Mouse (Mus musculus): ENCODE data around the gene Armc5. TPM values are rescaled to one million over a fixed set of nuclear protein-coding genes. Genes with fewer than 3 reads are reported as not detected.
A peak's percentile ranks its signal among the peaks of the same experiment; 100 is the strongest.

The Armc5 gene
- polyA plus RNA-seq, 1 experiment: 2.1 TPM

DNA sequence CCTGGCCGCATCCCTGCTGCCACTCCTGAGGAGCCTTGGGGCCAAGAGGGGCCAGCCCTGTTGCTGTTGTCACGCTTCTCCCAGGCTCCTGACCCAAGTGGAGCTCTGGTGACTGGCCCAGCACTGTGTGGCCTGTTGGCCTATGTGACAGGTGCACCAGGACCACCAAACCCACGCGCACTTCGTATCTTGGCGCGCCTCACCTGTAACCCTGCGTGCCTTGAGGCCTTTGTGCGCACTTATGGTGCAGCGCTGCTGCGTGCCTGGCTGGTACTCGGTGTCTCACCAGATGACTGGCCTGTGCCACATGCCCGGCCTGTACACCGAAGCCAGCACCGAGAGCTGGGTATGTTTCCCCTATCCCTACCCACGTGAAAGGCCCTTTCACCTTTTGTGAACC is 5.2 kb downstream of the Armc5 start:
- Histone ChIP-seq H3K27me3 (ENCODE audit: control insufficient read depth) (peaks cover 4% of the 10 kb centered on the region), H3K4me3 (replicated peaks) (no peak overlapping the region), H3K36me3 (ENCODE audit: control insufficient read depth) (peaks cover 60% of the 10 kb centered on the region), H3K4me1 (ENCODE audit: control insufficient read depth) (peaks cover 55% of the 10 kb centered on the region), H3K9me3 (ENCODE audit: control insufficient read depth, low read length) (no peaks in the 10 kb centered on the region)
- TF ChIP-seq TAL1 (IDR thresholded peaks at IDR 0.05; ENCODE audit: low read length) (no peak), GATA1 (IDR thresholded peaks at IDR 0.05; ENCODE audit: low read length) (no peak)

DNA sequence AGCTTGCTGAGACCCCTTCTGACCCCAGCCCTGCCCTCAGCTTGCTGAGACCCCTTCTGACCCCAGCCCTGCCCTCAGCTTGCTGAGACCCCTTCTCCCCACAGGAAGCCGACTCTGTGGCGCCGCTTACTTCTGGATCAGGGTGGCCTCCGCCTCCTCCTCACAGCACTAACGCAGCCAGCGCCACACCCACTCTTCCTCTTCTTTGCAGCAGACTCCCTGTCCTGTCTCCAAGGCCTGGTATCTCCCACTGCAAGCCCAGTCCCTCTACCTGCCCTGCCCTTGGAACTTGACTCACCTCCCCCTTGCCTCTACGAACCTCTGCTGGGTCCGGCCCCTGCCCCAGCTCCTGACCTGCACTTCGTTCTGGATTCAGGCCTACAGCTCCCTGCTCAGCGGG is 6.8 kb downstream of the Armc5 start:
- no peak for TF ChIP-seq GATA1 (IDR thresholded peaks at IDR 0.05; ENCODE audit: low read length)
- TF ChIP-seq TAL1 (IDR thresholded peaks at IDR 0.05; ENCODE audit: low read length): no peak
- Histone ChIP-seq H3K9me3 (ENCODE audit: control insufficient read depth, low read length) (no peaks in the 10 kb centered on the region), H3K27me3 (ENCODE audit: control insufficient read depth) (peaks cover 4% of the 10 kb centered on the region), H3K4me3 (replicated peaks) (no peak overlapping the region), H3K4me1 (ENCODE audit: control insufficient read depth) (peaks cover 63% of the 10 kb centered on the region), H3K36me3 (ENCODE audit: control insufficient read depth) (peaks cover 60% of the 10 kb centered on the region)

DNA sequence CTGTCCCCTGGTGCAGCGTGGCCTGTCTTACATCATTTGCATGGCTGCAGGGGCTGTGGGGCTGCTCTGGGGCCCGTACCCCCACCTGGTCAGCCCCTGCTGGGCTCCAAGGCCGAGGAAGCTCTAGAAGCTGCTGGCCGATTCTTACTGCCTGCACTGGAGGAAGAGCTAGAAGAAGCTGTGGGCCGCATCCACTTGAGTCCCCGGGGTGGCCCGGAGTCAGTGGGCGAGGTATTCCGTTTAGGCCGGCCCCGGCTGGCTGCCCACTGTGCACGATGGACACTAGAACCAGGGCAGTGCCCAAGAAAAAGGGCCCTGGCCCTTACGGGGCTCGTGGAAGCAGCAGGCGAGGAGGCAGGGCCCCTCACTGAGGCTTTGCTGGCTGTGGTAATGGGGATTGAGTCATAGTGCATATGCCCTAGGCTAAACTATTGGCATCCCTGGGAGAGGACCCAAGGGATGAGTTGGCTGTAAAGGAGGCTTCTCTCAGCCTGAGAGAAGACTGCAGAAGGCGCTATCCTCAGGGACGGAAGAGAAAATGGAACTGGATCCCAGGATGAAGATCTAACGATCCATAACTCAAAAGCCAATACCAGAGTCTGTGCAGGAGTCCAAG is 7.4 kb downstream of the Armc5 start:
- Histone ChIP-seq H3K9me3 (ENCODE audit: control insufficient read depth, low read length) (no peaks in the 10 kb centered on the region), H3K36me3 (ENCODE audit: control insufficient read depth) (peaks cover 62% of the 10 kb centered on the region), H3K4me1 (ENCODE audit: control insufficient read depth) (peaks cover 62% of the 10 kb centered on the region), H3K4me3 (replicated peaks) (no peak overlapping the region), H3K27me3 (ENCODE audit: control insufficient read depth) (peaks cover 5% of the 10 kb centered on the region)
- TF ChIP-seq TAL1 (IDR thresholded peaks at IDR 0.05; ENCODE audit: low read length) (no peak), GATA1 (IDR thresholded peaks at IDR 0.05; ENCODE audit: low read length) (no peak)

DNA sequence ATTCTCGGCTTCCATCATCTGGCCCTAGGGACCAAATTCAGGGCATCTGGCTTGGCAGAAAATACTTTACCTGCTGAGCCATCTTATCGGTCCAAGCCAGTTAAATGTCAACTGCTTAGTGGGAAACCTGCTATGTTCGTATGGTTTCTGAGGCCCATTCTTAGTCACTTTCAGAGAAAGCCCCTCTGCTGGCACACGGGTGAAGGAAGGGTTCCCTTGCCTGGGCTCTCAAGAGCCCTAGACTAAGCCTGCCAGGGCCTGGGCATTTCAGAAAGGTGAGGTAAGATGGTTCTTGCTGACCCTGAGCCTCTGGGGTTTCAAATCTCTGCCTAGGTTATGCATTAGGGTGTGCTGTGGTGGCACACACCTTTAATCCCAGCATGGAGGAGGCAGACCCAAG is 8.4 kb downstream of the Armc5 start:
- Histone ChIP-seq H3K4me3 (replicated peaks) (no peak overlapping the region), H3K27me3 (ENCODE audit: control insufficient read depth) (peaks cover 9% of the 10 kb centered on the region), H3K9me3 (ENCODE audit: control insufficient read depth, low read length) (no peaks in the 10 kb centered on the region), H3K36me3 (ENCODE audit: control insufficient read depth) (peaks cover 52% of the 10 kb centered on the region), H3K4me1 (ENCODE audit: control insufficient read depth) (peaks cover 58% of the 10 kb centered on the region)
- TF ChIP-seq TAL1 (IDR thresholded peaks at IDR 0.05; ENCODE audit: low read length) (no peak), GATA1 (IDR thresholded peaks at IDR 0.05; ENCODE audit: low read length) (no peak)

DNA sequence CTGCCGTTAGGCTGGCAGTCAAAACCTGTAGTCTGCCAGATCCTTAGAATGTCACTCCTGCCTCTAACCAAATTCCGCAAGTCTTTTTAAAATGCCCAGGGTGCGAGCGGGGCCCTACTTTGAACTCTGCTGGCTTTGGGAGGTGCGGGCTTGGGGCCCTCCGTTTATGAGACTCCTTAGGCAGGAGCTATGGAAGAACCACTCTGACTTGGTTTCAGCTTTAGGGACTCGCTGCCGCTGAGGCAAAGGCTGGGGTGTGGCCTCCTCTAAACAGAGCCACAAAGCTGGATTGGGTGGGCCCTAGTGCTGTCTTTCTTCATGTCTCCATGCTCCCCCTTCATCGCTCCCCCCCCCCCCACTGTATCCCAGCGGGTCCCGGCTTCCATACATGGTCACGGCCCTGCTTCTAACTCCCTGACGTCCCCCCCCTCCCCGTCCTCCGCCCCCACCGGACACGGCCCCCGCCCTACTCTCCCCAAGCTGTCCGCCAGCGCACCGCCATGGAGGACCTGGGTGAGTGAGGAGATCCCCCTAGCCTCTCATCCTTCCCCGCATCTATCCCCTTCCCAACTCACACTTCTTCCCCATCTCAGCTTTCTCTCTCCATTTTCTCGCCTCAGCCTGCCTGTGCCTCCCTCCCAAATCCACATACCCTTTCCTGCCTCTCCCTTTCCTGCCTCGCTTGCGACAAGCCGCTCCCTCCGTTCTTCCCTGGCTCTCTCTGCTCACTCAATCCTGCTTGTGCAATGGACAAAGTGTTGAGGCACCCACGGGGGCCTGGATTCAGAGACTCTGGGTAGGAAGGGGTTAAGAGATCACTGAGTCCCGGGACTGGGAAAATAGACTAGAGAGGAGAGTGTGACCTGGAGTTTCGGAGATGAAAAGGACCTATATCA is 9.6 kb downstream of the Armc5 start, which contains the start of gene Tgfb1i1:
Tgfb1i1 (plus strand) TSS at position 317 of the 896 bp plus-strand sequence.
- no peak for TF ChIP-seq GATA1 (IDR thresholded peaks at IDR 0.05; ENCODE audit: low read length)
- H3K4me1 ChIP-seq (ENCODE audit: control insufficient read depth): peaks cover 48% of the 10 kb centered on the region
- peak within 1 kb of the TSS; percentile 66 for H3K4me3 ChIP-seq (replicated peaks)
- peaks cover 18% of the 10 kb centered on the region for H3K27me3 ChIP-seq (ENCODE audit: control insufficient read depth)
- H3K9me3 ChIP-seq (ENCODE audit: control insufficient read depth, low read length): no peaks in the 10 kb centered on the region
- H3K36me3 ChIP-seq (ENCODE audit: control insufficient read depth): peaks cover 40% of the 10 kb centered on the region

DNA sequence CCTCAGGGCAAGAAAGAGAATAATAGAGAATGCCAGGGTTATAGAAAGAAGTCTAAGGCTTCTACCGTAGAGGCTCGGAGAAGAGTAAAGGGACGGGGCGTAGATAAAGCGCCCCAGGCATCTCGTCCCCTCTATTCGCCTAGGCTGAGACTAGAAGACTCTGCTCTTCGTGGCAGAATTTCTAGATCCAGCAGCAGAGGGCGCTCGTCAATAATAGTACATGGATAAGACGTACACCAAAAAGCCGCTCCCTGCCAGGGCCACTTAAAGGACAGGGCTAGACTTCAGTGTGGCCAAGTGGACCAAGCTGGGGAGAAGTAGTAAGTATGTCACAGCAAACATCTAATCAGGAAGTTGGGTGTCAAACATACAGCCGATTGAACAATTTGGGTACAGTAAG is 10.3 kb downstream of the Armc5 start:
- Histone ChIP-seq H3K9me3 (ENCODE audit: control insufficient read depth, low read length) (no peaks in the 10 kb centered on the region), H3K36me3 (ENCODE audit: control insufficient read depth) (peaks cover 33% of the 10 kb centered on the region), H3K27me3 (ENCODE audit: control insufficient read depth) (peaks cover 25% of the 10 kb centered on the region), H3K4me3 (replicated peaks) (peak overlapping the region; percentile 66), H3K4me1 (ENCODE audit: control insufficient read depth) (peaks cover 49% of the 10 kb centered on the region)
- TF ChIP-seq GATA1 (IDR thresholded peaks at IDR 0.05; ENCODE audit: low read length): no peak

DNA sequence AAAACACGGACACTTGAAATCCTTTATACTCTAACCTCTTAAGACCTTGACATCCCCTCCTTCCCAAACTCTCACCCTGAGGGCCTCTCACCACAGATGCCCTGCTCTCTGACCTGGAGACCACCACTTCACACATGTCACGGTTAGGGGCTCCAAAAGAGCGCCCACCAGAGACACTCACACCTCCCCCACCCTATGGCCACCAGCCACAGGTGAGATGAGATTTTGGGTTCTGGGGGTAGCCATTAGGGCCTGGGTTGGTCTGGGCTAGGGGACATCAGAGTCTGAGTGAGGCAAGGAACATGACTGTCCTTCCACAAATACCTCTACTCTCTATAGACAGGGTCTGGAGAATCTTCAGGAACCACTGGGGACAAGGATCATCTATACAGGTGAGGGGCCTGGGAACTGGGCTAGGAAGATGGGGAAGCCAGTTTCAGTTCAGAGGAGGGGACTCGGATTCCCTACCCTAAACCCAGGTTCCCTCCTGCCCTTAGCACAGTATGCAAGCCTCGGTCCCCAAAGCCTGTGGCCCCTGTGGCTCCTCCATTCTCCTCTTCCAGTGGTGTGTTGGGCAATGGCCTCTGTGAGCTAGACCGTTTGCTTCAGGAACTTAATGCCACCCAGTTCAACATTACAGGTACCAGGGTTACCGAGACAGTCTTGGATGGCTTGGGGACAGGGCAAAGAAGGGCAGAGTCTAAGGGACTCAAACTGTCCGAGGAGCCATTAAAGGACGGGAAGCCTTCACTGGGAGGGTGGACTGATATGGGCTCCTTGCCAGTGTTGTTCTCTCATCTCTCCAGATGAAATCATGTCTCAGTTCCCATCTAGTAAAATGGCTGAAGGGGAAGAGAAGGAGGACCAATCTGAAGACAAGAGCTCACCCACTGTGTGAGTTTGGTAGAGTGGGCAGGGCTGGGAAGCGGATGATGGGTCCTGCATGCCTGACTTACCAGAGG is 11.2 kb downstream of the Armc5 start:
- no peak overlapping the region for H3K4me3 ChIP-seq (replicated peaks)
- peaks cover 52% of the 10 kb centered on the region for H3K4me1 ChIP-seq (ENCODE audit: control insufficient read depth)
- peaks cover 24% of the 10 kb centered on the region for H3K36me3 ChIP-seq (ENCODE audit: control insufficient read depth)
- H3K27me3 ChIP-seq (ENCODE audit: control insufficient read depth): peaks cover 34% of the 10 kb centered on the region
- TF ChIP-seq GATA1 (IDR thresholded peaks at IDR 0.05; ENCODE audit: low read length) (no peak), TAL1 (IDR thresholded peaks at IDR 0.05; ENCODE audit: low read length) (no peak)
- no peaks in the 10 kb centered on the region for H3K9me3 ChIP-seq (ENCODE audit: control insufficient read depth, low read length)

DNA sequence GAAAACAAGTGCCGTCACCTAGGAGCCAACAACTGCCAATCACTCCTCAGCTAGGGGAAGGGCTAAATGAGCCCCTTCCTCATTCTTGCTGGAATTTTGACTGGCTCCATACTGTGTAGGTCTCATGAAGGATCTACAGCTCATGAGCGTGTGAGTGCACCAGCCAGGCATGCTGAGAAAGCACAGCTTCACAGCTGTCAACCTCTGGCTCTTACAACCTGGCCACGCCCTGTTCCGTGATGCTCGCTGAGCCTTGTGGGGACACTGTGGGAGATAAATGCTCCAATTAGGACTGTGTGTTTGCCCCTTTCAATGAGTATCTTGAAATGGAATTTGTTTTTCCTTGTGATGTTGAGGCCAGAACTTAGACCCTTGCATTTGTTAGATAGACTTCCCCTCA is 12.9 kb downstream of the Armc5 start:
- Histone ChIP-seq H3K27me3 (ENCODE audit: control insufficient read depth) (peaks cover 44% of the 10 kb centered on the region), H3K9me3 (ENCODE audit: control insufficient read depth, low read length) (no peaks in the 10 kb centered on the region), H3K4me3 (replicated peaks) (no peak overlapping the region), H3K36me3 (ENCODE audit: control insufficient read depth) (peaks cover 10% of the 10 kb centered on the region), H3K4me1 (ENCODE audit: control insufficient read depth) (peaks cover 52% of the 10 kb centered on the region)
- TF ChIP-seq GATA1 (IDR thresholded peaks at IDR 0.05; ENCODE audit: low read length) (no peak), TAL1 (IDR thresholded peaks at IDR 0.05; ENCODE audit: low read length) (no peak)
